Mouse (Mus musculus) embryonic fibroblast, embryonic 13.5 days (primary cell): ENCODE results near the gene Akt3.

Experiments
- CTCF ChIP-seq: IDR thresholded peaks from 2 replicates; pipeline ENCODE4 v1.5.1; 2011; ENCODE audit warnings: mild to moderate bottlenecking, control low read depth, low read length, moderate library complexity, borderline replicate concordance; ENCODE audit not compliant: insufficient read depth
- POLR2A ChIP-seq: IDR thresholded peaks from 2 replicates; pipeline ENCODE4 v1.6.1; 2011; ENCODE audit warnings: low read depth, mild to moderate bottlenecking, control low read depth, low read length, moderate library complexity

- TF ChIP-seq POLR2A (no peak), CTCF (no peak)
Observed at GRCm38 (mm10) chr1:176991473-176991872, 266.5 kb downstream of the Akt3 start.
